Mouse (Mus musculus) midbrain, embryonic 14.5 days (tissue): ENCODE data around the gene Kpna2. TPM values are rescaled to one million over a fixed set of nuclear protein-coding genes. Genes with fewer than 3 reads are reported as not detected.

ENCODE experiments used
- ATAC-seq: fragments of 200-750 bp; cut with Nextera tagmentation; 2 replicates; pipeline ENCODE4 v1.8.0; 2017; ENCODE audit warnings: moderate number of reproducible peaks, moderate library complexity; ENCODE audit not compliant: low FRiP score, low TSS enrichment
- DNase-seq: peaks from one replicate; pipeline ENCODE4 v3.0.0-alpha.2; 2015
- H3K27ac ChIP-seq: fragments of 300-500 bp; sonication (generic); replicated peaks from 2 replicates; pipeline ENCODE4 v1.5.1; 2014; ENCODE audit warnings: mild to moderate bottlenecking, low read depth, low read length, moderate library complexity
- H3K27me3 ChIP-seq: fragments of 300-500 bp; sonication (generic); 2 replicates; pipeline ENCODE4 v1.6.1; 2014; ENCODE audit warnings: low read length, control low read depth, mixed read lengths; ENCODE audit not compliant: control insufficient read depth, insufficient read depth
- H3K36me3 ChIP-seq: fragments of 300-500 bp; sonication (generic); 2 replicates; pipeline ENCODE4 v1.6.1; 2014; ENCODE audit warnings: low read length, control low read depth; ENCODE audit not compliant: control insufficient read depth, insufficient read depth
- H3K4me1 ChIP-seq: fragments of 300-500 bp; sonication (generic); 2 replicates; pipeline ENCODE4 v1.6.1; 2014; ENCODE audit warnings: mild to moderate bottlenecking, antibody characterized with exemption, low read length, control low read depth; ENCODE audit not compliant: control insufficient read depth, insufficient read depth
- H3K4me2 ChIP-seq: fragments of 300-500 bp; sonication (generic); 2 replicates; pipeline ENCODE4 v1.6.1; 2014; ENCODE audit warnings: mild to moderate bottlenecking, low read length, moderate library complexity
- H3K4me3 ChIP-seq: fragments of 300-500 bp; sonication (generic); replicated peaks from 2 replicates; pipeline ENCODE4 v1.5.1; 2014; ENCODE audit warnings: low read depth, low read length
- H3K9ac ChIP-seq: fragments of 300-500 bp; sonication (generic); replicated peaks from 2 replicates; pipeline ENCODE4 v1.6.1; 2014; ENCODE audit warnings: mild to moderate bottlenecking, low read length, moderate library complexity
- H3K9me3 ChIP-seq: fragments of 300-500 bp; sonication (generic); 2 replicates; pipeline ENCODE4 v1.6.1; 2016; ENCODE audit warnings: low read length, control low read depth, mixed read lengths; ENCODE audit not compliant: control insufficient read depth
- whole genome bisulfite sequencing: fragments of 180-500 bp; shearing (Covaris S2); extraction: QIAGEN DNeasy Blood & Tissue Kit; methylation state at CpG from one replicate; pipeline ENCODE4 v1.1.7; 2014; 5-methylcytosine and 5-hydroxymethylcytosine counted together
- polyA plus RNA-seq: library from polyadenylated mRNA; unstranded; fragments of >200 nt; fragmentation: Nextera tagmentation; extraction: Ambion mirVana; gene quantifications from 2 replicates; pipeline ENCODE4 v1.2.1, GENCODE M21; 2014

The Kpna2 gene
- polyA plus RNA-seq, 1 experiment from 2014 or later = 206 TPM

GRCm38 (mm10) chr11:107014597-107015309 lies 15.4 kb upstream of the Kpna2 start:
- Histone ChIP-seq H3K4me3 (no peak overlapping the region), H3K27me3 (no peaks in the 10 kb centered on the region), H3K4me2 (no peak overlapping the region), H3K9me3 (no peaks in the 10 kb centered on the region), H3K36me3 (no peaks in the 10 kb centered on the region), H3K9ac (no peak overlapping the region), H3K4me1 (no peaks in the 10 kb centered on the region), H3K27ac (no peak overlapping the region)
- 48% methylated on average over 14 of the region's 14 CpGs for WGBS
- DNase-seq (no peak), ATAC-seq (no peak)

GRCm38 (mm10) chr11:107014020-107014585 lies 14.8 kb upstream of the Kpna2 start:
- WGBS = 77% methylated on average over 11 of the region's 11 CpGs
- DNase-seq = no peak
- no peak overlapping the region for H3K4me2 ChIP-seq
- H3K9ac ChIP-seq = no peak overlapping the region
- H3K4me1 ChIP-seq = no peaks in the 10 kb centered on the region
- no peak for ATAC-seq
- no peak overlapping the region for H3K4me3 ChIP-seq
- no peaks in the 10 kb centered on the region for H3K36me3 ChIP-seq
- no peak overlapping the region for H3K27ac ChIP-seq
- H3K27me3 ChIP-seq = no peaks in the 10 kb centered on the region
- no peaks in the 10 kb centered on the region for H3K9me3 ChIP-seq

GRCm38 (mm10) chr11:107012324-107013017 lies 13.1 kb upstream of the Kpna2 start:
- Histone ChIP-seq H3K4me3 (peak overlapping the region; percentile 63), H3K27me3 (no peaks in the 10 kb centered on the region), H3K27ac (peak overlapping the region; percentile 90), H3K9me3 (no peaks in the 10 kb centered on the region), H3K36me3 (no peaks in the 10 kb centered on the region), H3K4me1 (no peaks in the 10 kb centered on the region), H3K9ac (peak overlapping the region; percentile 72), H3K4me2 (peak overlapping the region; percentile 62)
- under 1% methylated on average over 37 of the region's 37 CpGs for WGBS
- peak; percentile 99 for DNase-seq
- peak; percentile 95 for ATAC-seq

GRCm38 (mm10) chr11:107011669-107012323 lies 12.5 kb upstream of the Kpna2 start:
- H3K27me3 ChIP-seq = no peaks in the 10 kb centered on the region
- peak overlapping the region; percentile 63 for H3K4me3 ChIP-seq
- no peak for ATAC-seq
- 46% methylated on average over 18 of the region's 18 CpGs for WGBS
- peak overlapping the region; percentile 62 for H3K4me2 ChIP-seq
- peak overlapping the region; percentile 72 for H3K9ac ChIP-seq
- no peaks in the 10 kb centered on the region for H3K9me3 ChIP-seq
- DNase-seq = no peak
- H3K27ac ChIP-seq = peak overlapping the region; percentile 90
- no peaks in the 10 kb centered on the region for H3K36me3 ChIP-seq
- no peaks in the 10 kb centered on the region for H3K4me1 ChIP-seq

GRCm38 (mm10) chr11:107011171-107011570 lies 11.8 kb upstream of the Kpna2 start:
- H3K4me3 ChIP-seq = no peak overlapping the region
- no peak overlapping the region for H3K4me2 ChIP-seq
- no peaks in the 10 kb centered on the region for H3K36me3 ChIP-seq
- H3K4me1 ChIP-seq = no peaks in the 10 kb centered on the region
- no peaks in the 10 kb centered on the region for H3K9me3 ChIP-seq
- 74% methylated on average over 7 of the region's 7 CpGs for WGBS
- H3K27me3 ChIP-seq = no peaks in the 10 kb centered on the region
- H3K9ac ChIP-seq = no peak overlapping the region
- no peak for DNase-seq
- no peak for ATAC-seq
- H3K27ac ChIP-seq = no peak overlapping the region

GRCm38 (mm10) chr11:107010447-107010846 lies 11.1 kb upstream of the Kpna2 start:
- no peaks in the 10 kb centered on the region for H3K4me1 ChIP-seq
- no peak overlapping the region for H3K4me3 ChIP-seq
- H3K27ac ChIP-seq = no peak overlapping the region
- WGBS = 97% methylated on average over 3 of the region's 3 CpGs
- H3K4me2 ChIP-seq = no peak overlapping the region
- H3K27me3 ChIP-seq = no peaks in the 10 kb centered on the region
- no peak overlapping the region for H3K9ac ChIP-seq
- H3K36me3 ChIP-seq = no peaks in the 10 kb centered on the region
- DNase-seq = no peak
- ATAC-seq = no peak
- no peaks in the 10 kb centered on the region for H3K9me3 ChIP-seq

- DNase-seq (no peak), ATAC-seq (no peak)
- Histone ChIP-seq H3K36me3 (no peaks in the 10 kb centered on the region), H3K4me3 (no peak overlapping the region), H3K27me3 (no peaks in the 10 kb centered on the region), H3K4me1 (no peaks in the 10 kb centered on the region), H3K4me2 (no peak overlapping the region), H3K27ac (no peak overlapping the region), H3K9ac (no peak overlapping the region), H3K9me3 (no peaks in the 10 kb centered on the region)
- WGBS = 100% methylated on average over 1 of the region's 1 CpGs
Measured at GRCm38 (mm10) chr11:107005538-107005937, 6.2 kb upstream of the Kpna2 start.

- WGBS = 45% methylated on average over 7 of the region's 8 CpGs
- Histone ChIP-seq H3K4me2 (no peak overlapping the region), H3K9ac (no peak overlapping the region), H3K9me3 (no peaks in the 10 kb centered on the region), H3K4me3 (no peak overlapping the region), H3K36me3 (peaks cover 1% of the 10 kb centered on the region; the same call in 1 of the 2 replicates), H3K27ac (no peak overlapping the region), H3K4me1 (peaks cover 6% of the 10 kb centered on the region; the same call in 1 of the 2 replicates), H3K27me3 (no peaks in the 10 kb centered on the region)
- ATAC-seq (no peak), DNase-seq (peak; percentile 22)
Measured at GRCm38 (mm10) chr11:107001760-107002675, 2.7 kb upstream of the Kpna2 start.
